Mouse (Mus musculus) liver, embryonic 14.5 days (tissue): ENCODE data around the gene Cux1. TPM values are rescaled to one million over a fixed set of nuclear protein-coding genes. Genes with fewer than 3 reads are reported as not detected.

Experiments
- ATAC-seq: fragments of 200-750 bp; cut with Nextera tagmentation; 2 replicates; pipeline ENCODE4 v1.8.0; 2017; ENCODE audit warnings: moderate number of reproducible peaks, mild to moderate bottlenecking, moderate library complexity; ENCODE audit not compliant: insufficient read depth
- DNase-seq, 3 experiments: peaks; one replicate each; pipeline ENCODE4 v3.0.0-alpha.2; 2012 to 2013; ENCODE audit warnings: low read depth in 3 of 3, low spot score in 3 of 3
- H3K27ac ChIP-seq: fragments of 300-500 bp; sonication (generic); 2 replicates; pipeline ENCODE4 v1.5.1; 2014; ENCODE audit warnings: moderate library complexity, mild to moderate bottlenecking, control low read depth, inconsistent platforms
- H3K27me3 ChIP-seq: fragments of 300-500 bp; sonication (generic); 2 replicates; pipeline ENCODE4 v1.6.1; 2014; ENCODE audit warnings: mild to moderate bottlenecking, low read length, moderate library complexity; ENCODE audit not compliant: control insufficient read depth, insufficient read depth
- H3K36me3 ChIP-seq: fragments of 300-500 bp; sonication (generic); replicated peaks from 2 replicates; pipeline ENCODE4 v1.6.1; 2014; ENCODE audit warnings: low read depth; ENCODE audit not compliant: control insufficient read depth, insufficient read depth
- H3K4me1 ChIP-seq, 2 experiments: fragments of 200-500 bp in 1 of 2; fragments of 300-500 bp in 1 of 2; sonication (generic) in 1 of 2; replicated peaks; 2 replicates each; pipeline ENCODE4 v1.6.1; 2012 to 2014; ENCODE audit warnings: antibody characterized with exemption in 1 of 2, inconsistent platforms in 1 of 2, low read length in 1 of 2; ENCODE audit not compliant: control insufficient read depth in 2 of 2, insufficient read depth in 2 of 2
- H3K4me2 ChIP-seq: fragments of 300-500 bp; sonication (generic); 2 replicates; pipeline ENCODE4 v1.6.1; 2014; ENCODE audit warnings: low read depth, mild to moderate bottlenecking, control low read depth, moderate library complexity
- H3K4me3 ChIP-seq, 2 experiments: fragments of 200-500 bp in 1 of 2; fragments of 300-500 bp in 1 of 2; sonication (generic) in 1 of 2; 2 replicates each; pipeline ENCODE4 v1.5.1; 2012 to 2014; ENCODE audit warnings: low read depth in 2 of 2, low read length in 2 of 2, mild to moderate bottlenecking in 2 of 2, control low read depth in 1 of 2, inconsistent platforms in 1 of 2, moderate library complexity in 1 of 2; ENCODE audit not compliant: insufficient read depth in 1 of 2
- H3K9ac ChIP-seq: fragments of 300-500 bp; sonication (generic); replicated peaks from 2 replicates; pipeline ENCODE4 v1.6.1; 2014; ENCODE audit warnings: mild to moderate bottlenecking, control low read depth, moderate library complexity
- H3K9me3 ChIP-seq: fragments of 300-500 bp; sonication (generic); 2 replicates; pipeline ENCODE4 v1.6.1; 2016; ENCODE audit warnings: low read length, mixed read lengths; ENCODE audit not compliant: control insufficient read depth
- CTCF ChIP-seq: IDR thresholded peaks from 2 replicates; pipeline ENCODE4 v1.5.1; 2016; ENCODE audit warnings: antibody characterized with exemption, low read depth, control low read depth
- EP300 ChIP-seq: IDR thresholded peaks from 2 replicates; pipeline ENCODE4 v1.6.1; 2016; ENCODE audit warnings: antibody characterized with exemption, low read depth
- WGBS: fragments of 180-500 bp; shearing (Covaris S2); extraction: QIAGEN DNeasy Blood & Tissue Kit; methylation state at CpG from one replicate; pipeline ENCODE4 v1.1.7; 2014; ENCODE audit not compliant: insufficient replicate concordance; 5-methylcytosine and 5-hydroxymethylcytosine counted together
- polyA plus RNA-seq, 2 experiments: library from polyadenylated mRNA; depleted of rRNA in 1 of 2; stranded (reverse) in 1 of 2; unstranded in 1 of 2; fragments of >200 nt; fragmentation: Nextera tagmentation in 1 of 2; extraction: Ambion mirVana in 1 of 2; gene quantifications; 2 replicates each; pipeline versions ENCODE4 v1.2.1 to v1.2.3; 2012 to 2014

The Cux1 gene
- polyA plus RNA-seq, 2 experiments, result 9.0 to 12.4 TPM

GRCm38 (mm10) chr5:136459901-136460300 lies 107.4 kb downstream of the Cux1 start:
- no peaks in the 10 kb centered on the region for H3K27me3 ChIP-seq
- DNase-seq (no peak), ATAC-seq (no peak)
- TF ChIP-seq CTCF, result no peak
- no peak for TF ChIP-seq EP300
- no peaks in the 10 kb centered on the region for H3K9me3 ChIP-seq
- 57% methylated on average over 6 of the region's 6 CpGs for WGBS
- H3K27ac ChIP-seq, result no peak overlapping the region
- no peak overlapping the region for H3K4me2 ChIP-seq
- no peaks in the 10 kb centered on the region for H3K36me3 ChIP-seq
- H3K4me3 ChIP-seq, result no peak overlapping the region
- H3K4me1 ChIP-seq, result peaks cover 0 to 13% of the 10 kb centered on the region in 2 experiments; a peak in 3 of 4 replicates
- H3K9ac ChIP-seq, result no peak overlapping the region

GRCm38 (mm10) chr5:136458893-136459499 lies 108.3 kb downstream of the Cux1 start:
- 51% methylated on average over 11 of the region's 11 CpGs for WGBS
- Histone ChIP-seq H3K27me3 (no peaks in the 10 kb centered on the region), H3K4me3 (no peak overlapping the region), H3K4me1 (peaks cover 0 to 6% of the 10 kb centered on the region in 2 experiments; a peak in 3 of 4 replicates), H3K36me3 (no peaks in the 10 kb centered on the region), H3K4me2 (no peak overlapping the region), H3K27ac (no peak overlapping the region), H3K9ac (no peak overlapping the region), H3K9me3 (no peaks in the 10 kb centered on the region)
- no peak for DNase-seq
- TF ChIP-seq EP300, result no peak
- no peak for TF ChIP-seq CTCF
- no peak for ATAC-seq

- no peak overlapping the region for H3K4me2 ChIP-seq
- H3K9ac ChIP-seq, result no peak overlapping the region
- H3K9me3 ChIP-seq, result no peaks in the 10 kb centered on the region
- DNase-seq (peak in 1 of 3 experiments; percentile 40), ATAC-seq (no peak)
- H3K27me3 ChIP-seq, result no peaks in the 10 kb centered on the region
- 35% methylated on average over 7 of the region's 7 CpGs for WGBS
- no peak overlapping the region for H3K4me3 ChIP-seq
- H3K36me3 ChIP-seq, result no peaks in the 10 kb centered on the region
- H3K4me1 ChIP-seq, result peaks cover 0 to 5% of the 10 kb centered on the region in 2 experiments; a peak in 3 of 4 replicates
- no peak overlapping the region for H3K27ac ChIP-seq
- no peak for TF ChIP-seq CTCF
- TF ChIP-seq EP300, result no peak
These were observed 109.0 kb downstream of the Cux1 start for GRCm38 (mm10) chr5:136458102-136458863.

GRCm38 (mm10) chr5:136456395-136456794 lies 110.9 kb downstream of the Cux1 start:
- DNase-seq, result no peak
- Histone ChIP-seq H3K4me3 (no peak overlapping the region), H3K36me3 (no peaks in the 10 kb centered on the region), H3K9me3 (no peaks in the 10 kb centered on the region), H3K27ac (no peak overlapping the region), H3K27me3 (no peaks in the 10 kb centered on the region), H3K4me1 (peaks cover 0 to 5% of the 10 kb centered on the region in 2 experiments; a peak in 3 of 4 replicates), H3K9ac (no peak overlapping the region), H3K4me2 (no peak overlapping the region)
- no peak for ATAC-seq
- WGBS, result 46% methylated on average over 4 of the region's 4 CpGs
- TF ChIP-seq EP300 (no peak), CTCF (no peak)

GRCm38 (mm10) chr5:136452681-136453080 lies 114.6 kb downstream of the Cux1 start:
- H3K27ac ChIP-seq, result no peak overlapping the region
- 88% methylated on average over 3 of the region's 3 CpGs for WGBS
- H3K9me3 ChIP-seq, result no peaks in the 10 kb centered on the region
- H3K4me3 ChIP-seq, result no peak overlapping the region
- no peak overlapping the region for H3K4me2 ChIP-seq
- TF ChIP-seq EP300 (no peak), CTCF (no peak)
- no peaks in the 10 kb centered on the region for H3K36me3 ChIP-seq
- DNase-seq, result no peak
- peaks cover 0 to 9% of the 10 kb centered on the region in 2 experiments; a peak in 3 of 4 replicates for H3K4me1 ChIP-seq
- H3K27me3 ChIP-seq, result no peaks in the 10 kb centered on the region
- no peak overlapping the region for H3K9ac ChIP-seq
- no peak for ATAC-seq
